Mouse (Mus musculus) MEL (cell line): ENCODE data around the gene Ermap. TPM values are rescaled to one million over a fixed set of nuclear protein-coding genes. Genes with fewer than 3 reads are reported as not detected.

Source experiments
- DNase-seq: peaks from one replicate; pipeline ENCODE4 v3.0.0; 2011; ENCODE audit warnings: low read depth, low spot score
- H3K27ac ChIP-seq: 2 replicates; pipeline ENCODE4 v1.5.1; 2012; ENCODE audit warnings: low read depth, mild to moderate bottlenecking, control low read depth, low read length, moderate library complexity; ENCODE audit not compliant: control insufficient read depth
- H3K27me3 ChIP-seq, 2 experiments: fragments of 150-350 bp in 1 of 2; sonication (generic) in 1 of 2; 2 replicates each; pipeline ENCODE4 v1.6.1; 2012; ENCODE audit warnings: low read length in 2 of 2, mild to moderate bottlenecking in 2 of 2, improper control_type of control experiment in 1 of 2, moderate library complexity in 1 of 2; ENCODE audit not compliant: insufficient read depth in 2 of 2, control insufficient read depth in 1 of 2
- H3K36me3 ChIP-seq, 2 experiments: 2 replicates each; pipeline ENCODE4 v1.6.1; 2012 to 2014; ENCODE audit warnings: low read length in 2 of 2, improper control_type of control experiment in 1 of 2, inconsistent platforms in 1 of 2, mild to moderate bottlenecking in 1 of 2; ENCODE audit not compliant: insufficient read depth in 2 of 2, control insufficient read depth in 1 of 2
- H3K4me1 ChIP-seq, 2 experiments: fragments of 150-350 bp in 1 of 2; sonication (generic) in 1 of 2; 2 replicates each; pipeline ENCODE4 v1.6.1; 2012; ENCODE audit warnings: low read length in 2 of 2, improper control_type of control experiment in 1 of 2, mild to moderate bottlenecking in 1 of 2; ENCODE audit not compliant: insufficient read depth in 2 of 2, control insufficient read depth in 1 of 2
- H3K4me3 ChIP-seq, 2 experiments: fragments of 150-350 bp in 1 of 2; sonication (generic) in 1 of 2; 2 replicates each; pipeline ENCODE4 v1.5.1; 2012; ENCODE audit warnings: low read depth in 2 of 2, low read length in 2 of 2, mild to moderate bottlenecking in 2 of 2, moderate library complexity in 2 of 2, control low read depth in 1 of 2, improper control_type of control experiment in 1 of 2; ENCODE audit not compliant: control insufficient read depth in 1 of 2, insufficient read depth in 1 of 2
- H3K79me2 ChIP-seq: 2 replicates; pipeline ENCODE4 v1.6.1; 2012; ENCODE audit warnings: mild to moderate bottlenecking, low read length, moderate library complexity; ENCODE audit not compliant: control insufficient read depth, poor library complexity, insufficient read depth
- H3K9ac ChIP-seq: 2 replicates; pipeline ENCODE4 v1.6.1; 2012; ENCODE audit warnings: low read depth, mild to moderate bottlenecking, control low read depth, low read length, moderate library complexity; ENCODE audit not compliant: control insufficient read depth, poor library complexity, severe bottlenecking
- H3K9me3 ChIP-seq: fragments of 150-350 bp; sonication (generic); replicated peaks from 2 replicates; pipeline ENCODE4 v1.6.1; 2012; ENCODE audit warnings: mild to moderate bottlenecking, low read length, improper control_type of control experiment, moderate library complexity; ENCODE audit not compliant: insufficient read depth
- BHLHE40 ChIP-seq: IDR thresholded peaks from 2 replicates; pipeline ENCODE4 v1.6.1; 2012; ENCODE audit warnings: low read depth, mild to moderate bottlenecking, inconsistent platforms, low read length, improper control_type of control experiment, borderline replicate concordance
- CHD1 ChIP-seq: IDR thresholded peaks from 2 replicates; pipeline ENCODE4 v1.6.1; 2012; ENCODE audit warnings: low read depth, mild to moderate bottlenecking, inconsistent platforms, low read length, improper control_type of control experiment
- CHD2 ChIP-seq: IDR thresholded peaks from 2 replicates; pipeline ENCODE4 v1.6.1; 2011; ENCODE audit warnings: low read length, improper control_type of control experiment
- E2F4 ChIP-seq: IDR thresholded peaks from 2 replicates; pipeline ENCODE4 v1.6.1; 2011; ENCODE audit warnings: low read depth, low read length, improper control_type of control experiment, borderline replicate concordance
- ELF1 ChIP-seq: IDR thresholded peaks from 2 replicates; pipeline ENCODE4 v1.6.1; 2014; ENCODE audit warnings: low read depth, mild to moderate bottlenecking, inconsistent platforms, low read length, improper control_type of control experiment, moderate library complexity
- EP300 ChIP-seq, 2 experiments: IDR thresholded peaks; 2 replicates each; pipeline ENCODE4 v1.6.1; 2011; ENCODE audit warnings: improper control_type of control experiment in 2 of 2, low read length in 2 of 2, low read depth in 1 of 2, mild to moderate bottlenecking in 1 of 2
- ETS1 ChIP-seq: IDR thresholded peaks from 2 replicates; pipeline ENCODE4 v1.6.1; 2012; ENCODE audit warnings: low read depth, mild to moderate bottlenecking, inconsistent platforms, low read length, improper control_type of control experiment, moderate library complexity
- GABPA ChIP-seq: IDR thresholded peaks from 2 replicates; pipeline ENCODE4 v1.6.1; 2012; ENCODE audit warnings: low read depth, mild to moderate bottlenecking, inconsistent platforms, low read length, improper control_type of control experiment, moderate library complexity
- GATA1 ChIP-seq: IDR thresholded peaks from 2 replicates; pipeline ENCODE4 v1.6.1; 2011; ENCODE audit warnings: low read depth, low read length, improper control_type of control experiment
- HCFC1 ChIP-seq: IDR thresholded peaks from 2 replicates; pipeline ENCODE4 v1.6.1; 2012; ENCODE audit warnings: low read depth, mild to moderate bottlenecking, inconsistent platforms, low read length, improper control_type of control experiment, moderate library complexity
- JUND ChIP-seq: IDR thresholded peaks from 2 replicates; pipeline ENCODE4 v1.6.1; 2011; ENCODE audit warnings: low read depth, mild to moderate bottlenecking, improper control_type of control experiment, low read length
- KAT2A ChIP-seq: conservative IDR thresholded peaks from 2 replicates; pipeline ENCODE4 v1.6.1; 2012; ENCODE audit warnings: low read depth, low read length, improper control_type of control experiment, inconsistent platforms
- MAX ChIP-seq: IDR thresholded peaks from 2 replicates; pipeline ENCODE4 v1.6.1; 2011; ENCODE audit warnings: low read length, improper control_type of control experiment
- MAZ ChIP-seq: IDR thresholded peaks from 2 replicates; pipeline ENCODE4 v1.6.1; 2012; ENCODE audit warnings: low read depth, mild to moderate bottlenecking, inconsistent platforms, low read length, improper control_type of control experiment
- MEF2A ChIP-seq: IDR thresholded peaks from 2 replicates; pipeline ENCODE4 v1.6.1; 2014; ENCODE audit warnings: low read depth, mild to moderate bottlenecking, inconsistent platforms, low read length, improper control_type of control experiment; ENCODE audit not compliant: poor library complexity, insufficient replicate concordance, severe bottlenecking; ENCODE audit errors: extremely low read depth
- MYC ChIP-seq: IDR thresholded peaks from 2 replicates; pipeline ENCODE4 v1.6.1; 2011; ENCODE audit warnings: low read depth, mild to moderate bottlenecking, low read length, improper control_type of control experiment, moderate library complexity
- NELFE ChIP-seq: IDR thresholded peaks from 2 replicates; pipeline ENCODE4 v1.6.1; 2011; ENCODE audit warnings: low read depth, low read length, improper control_type of control experiment
- NRF1 ChIP-seq: IDR thresholded peaks from 2 replicates; pipeline ENCODE4 v1.6.1; 2014; ENCODE audit warnings: low read depth, mild to moderate bottlenecking, inconsistent platforms, low read length, improper control_type of control experiment, moderate library complexity; ENCODE audit not compliant: poor library complexity, insufficient read depth, severe bottlenecking
- POLR2A ChIP-seq, 2 experiments: IDR thresholded peaks; 2 replicates each; pipeline ENCODE4 v1.6.1; 2011 to 2012; ENCODE audit warnings: low read length in 2 of 2, mild to moderate bottlenecking in 2 of 2, control low read depth in 1 of 2, improper control_type of control experiment in 1 of 2, low read depth in 1 of 2, moderate library complexity in 1 of 2; ENCODE audit not compliant: control insufficient read depth in 1 of 2, insufficient read depth in 1 of 2, poor library complexity in 1 of 2
- POLR2AphosphoS2 ChIP-seq: IDR thresholded peaks from 2 replicates; pipeline ENCODE4 v1.6.1; 2011; ENCODE audit warnings: low read length, improper control_type of control experiment
- POLR2AphosphoS5 ChIP-seq: IDR thresholded peaks from 2 replicates; pipeline ENCODE4 v1.6.1; 2012; ENCODE audit warnings: low read depth, borderline replicate concordance, mild to moderate bottlenecking, inconsistent platforms, low read length, moderate library complexity, mixed read lengths
- RAD21 ChIP-seq: IDR thresholded peaks from 2 replicates; pipeline ENCODE4 v1.6.1; 2011; ENCODE audit warnings: mild to moderate bottlenecking, low read depth, low read length, improper control_type of control experiment
- RCOR1 ChIP-seq: IDR thresholded peaks from 2 replicates; pipeline ENCODE4 v1.6.1; 2012; ENCODE audit warnings: low read depth, mild to moderate bottlenecking, inconsistent platforms, low read length, improper control_type of control experiment
- SIN3A ChIP-seq: IDR thresholded peaks from 2 replicates; pipeline ENCODE4 v1.6.1; 2012; ENCODE audit warnings: low read length, improper control_type of control experiment, inconsistent platforms
- SMC3 ChIP-seq: IDR thresholded peaks from 2 replicates; pipeline ENCODE4 v1.6.1; 2011; ENCODE audit warnings: low read depth, low read length, improper control_type of control experiment
- TAL1 ChIP-seq: IDR thresholded peaks from 2 replicates; pipeline ENCODE4 v1.6.1; 2012; ENCODE audit warnings: mild to moderate bottlenecking, inconsistent platforms, low read length, moderate library complexity, mixed read lengths
- TBP ChIP-seq: IDR thresholded peaks from 2 replicates; pipeline ENCODE4 v1.8.0; 2011; ENCODE audit warnings: low read depth, low read length, improper control_type of control experiment
- TCF12 ChIP-seq: IDR thresholded peaks from 2 replicates; pipeline ENCODE4 v1.6.1; 2014; ENCODE audit warnings: low read depth, mild to moderate bottlenecking, inconsistent platforms, low read length, improper control_type of control experiment, moderate library complexity
- UBTF ChIP-seq: IDR thresholded peaks from 2 replicates; pipeline ENCODE4 v1.6.1; 2012; ENCODE audit warnings: low read depth, mild to moderate bottlenecking, inconsistent platforms, low read length, improper control_type of control experiment, moderate library complexity, borderline replicate concordance; ENCODE audit not compliant: insufficient read depth
- USF1 ChIP-seq: IDR thresholded peaks from 2 replicates; pipeline ENCODE4 v1.6.1; 2014; ENCODE audit warnings: low read depth, mild to moderate bottlenecking, inconsistent platforms, low read length, improper control_type of control experiment, moderate library complexity
- USF2 ChIP-seq, 2 experiments: IDR thresholded peaks; 2 replicates each; pipeline ENCODE4 v1.6.1; 2011 to 2012; ENCODE audit warnings: improper control_type of control experiment in 2 of 2, low read length in 2 of 2, borderline replicate concordance in 1 of 2, inconsistent platforms in 1 of 2, low read depth in 1 of 2, mild to moderate bottlenecking in 1 of 2; ENCODE audit not compliant: insufficient read depth in 1 of 2
- ZC3H11A ChIP-seq: IDR thresholded peaks from 2 replicates; pipeline ENCODE4 v1.6.1; 2012; ENCODE audit warnings: low read depth, mild to moderate bottlenecking, inconsistent platforms, low read length, improper control_type of control experiment
- ZKSCAN1 ChIP-seq: IDR thresholded peaks from 2 replicates; pipeline ENCODE4 v1.6.1; 2012; ENCODE audit warnings: low read depth, mild to moderate bottlenecking, inconsistent platforms, low read length, improper control_type of control experiment, moderate library complexity
- ZMIZ1 ChIP-seq: IDR thresholded peaks from 2 replicates; pipeline ENCODE4 v1.6.1; 2012; ENCODE audit warnings: low read depth, mild to moderate bottlenecking, inconsistent platforms, low read length, improper control_type of control experiment, moderate library complexity
- ZNF384 ChIP-seq: IDR thresholded peaks from 2 replicates; pipeline ENCODE4 v1.6.1; 2012; ENCODE audit warnings: low read depth, mild to moderate bottlenecking, inconsistent platforms, low read length, improper control_type of control experiment
- polyA plus RNA-seq, 2 experiments: library from polyadenylated mRNA; stranded (reverse) in 1 of 2; unstranded in 1 of 2; fragments of >175 nt in 1 of 2; fragments of >200 nt in 1 of 2; gene quantifications; 2 replicates each; pipeline versions ENCODE4 v1.2.1 to v1.2.4; 2012; ENCODE audit warnings: low replicate concordance in 2 of 2, low read depth in 1 of 2; ENCODE audit not compliant: insufficient read length in 2 of 2, insufficient read depth in 1 of 2, missing spikeins in 1 of 2
- total RNA-seq: library from RNA; depleted of rRNA; stranded (reverse); fragments of 300-350 nt; gene quantifications from 2 replicates; pipeline ENCODE4 v1.2.3, GENCODE M21; 2012

Ermap gene
- total and polyA plus RNA-seq, 3 experiments: 44.1 to 247 (median 138) TPM

DNA sequence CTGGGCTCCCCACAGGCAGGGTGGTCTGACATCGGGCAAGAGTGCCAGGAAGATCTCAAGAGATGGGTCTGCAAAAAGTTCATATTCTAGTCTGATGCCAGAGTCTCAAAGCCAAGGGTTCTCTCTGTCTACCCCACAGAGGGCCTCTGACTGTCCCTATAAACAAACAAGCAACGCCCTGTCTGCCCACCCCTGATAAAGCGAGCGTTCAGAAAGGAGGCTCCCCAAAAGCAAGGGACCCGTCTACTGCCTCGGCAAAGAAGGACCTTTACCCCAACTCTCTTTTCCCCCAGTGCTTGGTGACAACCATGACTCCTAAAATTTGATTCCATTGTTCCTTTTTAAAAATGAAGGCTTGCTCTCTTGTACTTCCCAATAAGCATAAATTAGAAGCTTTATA, at the start of gene Ermap (continued):
- TF ChIP-seq MEF2A: no peak
- TF ChIP-seq NRF1: no peak

DNA sequence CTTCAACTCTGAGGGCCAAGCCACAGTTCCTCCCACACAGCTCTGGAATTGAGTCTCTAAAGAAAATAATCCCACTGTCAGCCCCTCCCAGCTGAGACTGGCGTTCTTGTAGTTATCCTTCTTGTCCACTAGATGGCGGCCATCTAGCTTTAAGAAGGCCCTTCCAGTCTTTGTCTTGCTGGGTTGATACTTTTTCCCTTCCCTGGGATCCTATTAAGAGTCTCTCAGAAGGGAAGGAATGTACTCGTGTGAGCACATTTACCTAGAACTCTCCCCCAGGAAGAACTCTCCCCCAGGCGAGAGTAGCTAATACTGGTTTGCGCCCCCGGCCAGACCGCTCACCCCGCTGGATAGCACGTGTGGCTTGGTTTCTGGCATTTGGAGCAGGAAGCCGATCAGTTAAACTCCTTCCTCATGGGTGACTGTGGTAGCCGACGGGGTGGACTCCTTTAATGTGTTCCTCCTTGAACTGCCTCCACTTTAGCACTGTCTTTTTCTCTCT, 49.4 kb upstream of the Ermap start:
- peaks cover 0 to 2% of the 10 kb centered on the region in 2 experiments; a peak in 2 of 4 replicates for H3K36me3 ChIP-seq
- no peak for TF ChIP-seq NRF1
- TF ChIP-seq KAT2A: no peak
- peak; percentile 69 for TF ChIP-seq MAX
- TF ChIP-seq POLR2AphosphoS5: no peak
- TF ChIP-seq ZKSCAN1: no peak
- TF ChIP-seq BHLHE40: peak; percentile 49; the same call in 1 of the 2 replicates
- TF ChIP-seq GABPA: no peak
- no peak for TF ChIP-seq TCF12
- no peak for TF ChIP-seq POLR2AphosphoS2
- peak; percentile 45 for TF ChIP-seq RAD21
- 0 out of 2 replicates have a peak, but pooled peaks have one; percentile 10 for TF ChIP-seq ETS1
- no peak for TF ChIP-seq EP300 (IDR thresholded peaks at IDR 0.05; ENCODE audit: low read depth in 1 of 2, low read length in 2 of 2)
- no peak for TF ChIP-seq ZC3H11A
- TF ChIP-seq ELF1: no peak
- peak; percentile 69; the same call in 1 of the 2 replicates for TF ChIP-seq SIN3A
- no peak for TF ChIP-seq TAL1
- TF ChIP-seq GATA1: no peak
- TF ChIP-seq HCFC1: peak; percentile 40; the same call in 1 of the 2 replicates
- TF ChIP-seq USF1: no peak
- no peak for TF ChIP-seq CHD2
- peak; percentile 59 for TF ChIP-seq SMC3
- peak; percentile 23 to 59; a peak in 2 of 4 replicates for TF ChIP-seq POLR2A (IDR thresholded peaks at IDR 0.05; ENCODE audit: control insufficient read depth in 1 of 2, insufficient read depth in 1 of 2, low read depth in 1 of 2, low read length in 2 of 2, poor library complexity in 1 of 2)
- peak; percentile 51; the same call in 1 of the 2 replicates for TF ChIP-seq NELFE
- no peak for TF ChIP-seq MAZ
- TF ChIP-seq E2F4: no peak
- no peak for TF ChIP-seq JUND
- no peak for TF ChIP-seq ZMIZ1
- peak; percentile 90 for TF ChIP-seq MYC
- no peak for TF ChIP-seq CHD1
- TF ChIP-seq RCOR1: no peak
- no peak for TF ChIP-seq MEF2A
- no peak for TF ChIP-seq USF2 (IDR thresholded peaks at IDR 0.05; ENCODE audit: borderline replicate concordance in 1 of 2, insufficient read depth in 1 of 2, low read depth in 1 of 2, low read length in 2 of 2)
- no peak for TF ChIP-seq UBTF
- TF ChIP-seq TBP: 0 out of 2 replicates have a peak, but pooled peaks have one; percentile 50
- TF ChIP-seq ZNF384: no peak

More for the DNA sequence above, 49.4 kb upstream of the Ermap start:
- peak overlapping the region; percentile 43 to 51 for H3K4me3 ChIP-seq
- H3K79me2 ChIP-seq: no peaks in the 10 kb centered on the region
- H3K4me1 ChIP-seq: no peaks in the 10 kb centered on the region; a peak in 2 of 4 replicates
- H3K9me3 ChIP-seq: no peaks in the 10 kb centered on the region
- H3K27ac ChIP-seq: peak overlapping the region; percentile 45
- peak; percentile 88 for DNase-seq
- H3K27me3 ChIP-seq: no peaks in the 10 kb centered on the region
- peak overlapping the region; percentile 63 for H3K9ac ChIP-seq
